Mouse (Mus musculus) hindbrain, embryonic 16.5 days (tissue): ENCODE data around the gene Col1a1. TPM values are rescaled to one million over a fixed set of nuclear protein-coding genes. Genes with fewer than 3 reads are reported as not detected.
A peak's percentile ranks its signal among the peaks of the same experiment; 100 is the strongest.

Experiments used
- ATAC-seq: fragments of 200-750 bp; cut with Nextera tagmentation; 2 replicates; pipeline ENCODE4 v1.8.0; 2017; ENCODE audit warnings: moderate TSS enrichment, moderate library complexity
- H3K27ac ChIP-seq: fragments of 300-500 bp; sonication (generic); 2 replicates; pipeline ENCODE4 v1.5.1; 2014; ENCODE audit warnings: low read depth, mild to moderate bottlenecking, control low read depth, low read length, moderate library complexity
- H3K27me3 ChIP-seq: fragments of 300-500 bp; sonication (generic); replicated peaks from 2 replicates; pipeline ENCODE4 v1.6.1; 2014; ENCODE audit warnings: low read length; ENCODE audit not compliant: control insufficient read depth, insufficient read depth
- H3K36me3 ChIP-seq: fragments of 300-500 bp; sonication (generic); 2 replicates; pipeline ENCODE4 v1.6.1; 2014; ENCODE audit warnings: mild to moderate bottlenecking, low read length, moderate library complexity, mixed read lengths; ENCODE audit not compliant: control insufficient read depth, insufficient read depth
- H3K4me1 ChIP-seq: fragments of 300-500 bp; sonication (generic); 2 replicates; pipeline ENCODE4 v1.6.1; 2014; ENCODE audit warnings: low read depth, low read length; ENCODE audit not compliant: control insufficient read depth, insufficient read depth
- H3K4me2 ChIP-seq: fragments of 300-500 bp; sonication (generic); 2 replicates; pipeline ENCODE4 v1.6.1; 2014; ENCODE audit warnings: mild to moderate bottlenecking, low read length, control low read depth, moderate library complexity
- H3K4me3 ChIP-seq: fragments of 300-500 bp; sonication (generic); 2 replicates; pipeline ENCODE4 v1.5.1; 2014; ENCODE audit warnings: mild to moderate bottlenecking, low read length, control low read depth, moderate library complexity
- H3K9ac ChIP-seq: fragments of 300-500 bp; sonication (generic); 2 replicates; pipeline ENCODE4 v1.6.1; 2014; ENCODE audit warnings: low read depth, mild to moderate bottlenecking, control low read depth, low read length, moderate library complexity
- H3K9me3 ChIP-seq: fragments of 300-500 bp; sonication (generic); 2 replicates; pipeline ENCODE4 v1.6.1; 2014; ENCODE audit warnings: mild to moderate bottlenecking, low read length, moderate library complexity; ENCODE audit not compliant: control insufficient read depth
- WGBS: fragments of 180-500 bp; shearing (Covaris S2); extraction: QIAGEN DNeasy Blood & Tissue Kit; methylation state at CpG from one replicate; pipeline ENCODE4 v1.1.7; 2014; 5-methylcytosine and 5-hydroxymethylcytosine counted together
- polyA plus RNA-seq: library from polyadenylated mRNA; unstranded; fragments of >200 nt; fragmentation: Nextera tagmentation; extraction: Ambion mirVana; gene quantifications from 2 replicates; pipeline ENCODE4 v1.2.1, GENCODE M21; 2015

Col1a1 gene
- polyA plus RNA-seq, 1 experiment from 2014 or later: 105 TPM

DNA sequence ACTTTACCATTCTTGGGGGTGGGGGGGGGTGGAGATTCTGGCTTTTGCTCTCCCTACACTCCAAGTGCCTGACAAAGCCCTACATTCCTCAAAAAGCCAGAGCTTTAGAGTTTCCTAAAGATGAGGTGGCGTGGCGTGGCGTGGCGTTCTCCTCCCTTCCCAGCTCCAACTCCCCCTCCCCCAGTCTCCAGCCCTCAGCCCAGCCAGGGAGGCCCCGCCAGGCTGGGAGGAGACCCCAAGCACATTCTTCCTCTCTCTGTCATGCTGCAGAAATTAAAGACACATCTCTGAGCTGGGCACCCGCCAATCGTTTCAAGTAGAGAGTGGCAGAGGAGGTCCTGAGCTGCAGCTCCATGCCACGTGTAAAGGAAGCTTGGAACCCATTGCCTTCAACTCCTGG is 2.4 kb upstream of the Col1a1 start:
- H3K27ac ChIP-seq: no peak overlapping the region
- H3K9ac ChIP-seq: no peak overlapping the region
- no peaks in the 10 kb centered on the region for H3K9me3 ChIP-seq
- no peaks in the 10 kb centered on the region for H3K36me3 ChIP-seq
- H3K4me2 ChIP-seq: no peak overlapping the region
- WGBS: 16% methylated on average over 8 of the region's 8 CpGs
- H3K4me3 ChIP-seq: no peak overlapping the region
- peaks cover 38% of the 10 kb centered on the region for H3K27me3 ChIP-seq
- peaks cover 16% of the 10 kb centered on the region for H3K4me1 ChIP-seq
- no peak for ATAC-seq

DNA sequence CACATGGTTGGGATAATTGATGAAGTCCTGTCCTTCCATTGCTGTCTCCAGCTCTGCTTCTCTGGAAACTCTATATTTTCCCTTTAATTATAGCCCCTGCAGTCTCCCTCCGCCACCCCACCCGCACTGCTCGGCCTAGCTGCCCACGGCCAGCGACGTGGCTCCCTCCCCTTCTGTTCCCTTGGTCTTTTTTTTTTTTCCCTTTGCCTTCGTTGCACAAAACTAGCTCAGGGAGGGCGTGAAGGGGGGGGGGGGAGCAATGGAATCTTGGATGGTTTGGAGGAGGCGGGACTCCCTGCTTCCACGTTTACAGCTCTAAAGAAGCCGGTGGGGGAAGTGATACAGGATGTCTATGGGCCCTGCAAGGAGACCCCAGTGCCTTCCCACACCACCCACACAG is 1.5 kb upstream of the Col1a1 start:
- Histone ChIP-seq H3K27me3 (peaks cover 43% of the 10 kb centered on the region), H3K27ac (no peak overlapping the region), H3K4me1 (peaks cover 12% of the 10 kb centered on the region), H3K36me3 (no peaks in the 10 kb centered on the region), H3K4me3 (no peak overlapping the region), H3K9me3 (no peaks in the 10 kb centered on the region), H3K9ac (no peak overlapping the region), H3K4me2 (no peak overlapping the region)
- WGBS: 32% methylated on average over 10 of the region's 11 CpGs
- ATAC-seq: no peak

DNA sequence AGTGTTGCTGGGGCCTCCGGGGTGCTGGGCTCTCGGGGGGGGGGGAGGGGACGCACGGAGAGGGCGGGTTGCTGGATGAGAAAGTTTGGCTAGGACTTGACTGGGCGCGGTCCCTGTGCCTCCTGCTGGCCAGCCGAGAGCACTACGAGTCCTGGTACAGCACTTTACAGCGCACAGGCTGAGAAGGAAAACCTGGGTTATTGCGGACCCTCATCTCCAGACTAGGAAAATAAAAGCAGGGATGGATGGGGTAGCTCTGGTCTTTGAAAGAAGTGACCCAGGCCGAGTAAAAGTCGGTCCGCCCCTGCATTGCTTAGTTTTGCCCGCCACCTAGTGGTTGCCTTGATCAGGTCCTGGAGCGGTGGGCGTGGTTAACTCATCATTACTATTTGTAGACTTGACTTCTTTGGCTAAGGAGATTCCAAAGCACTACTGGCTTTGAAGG is 849 bp downstream of the Col1a1 start:
- Histone ChIP-seq H3K27ac (no peak overlapping the region), H3K4me1 (peaks cover 12% of the 10 kb centered on the region), H3K4me2 (peak overlapping the region; percentile 74), H3K9ac (peak overlapping the region; percentile 15), H3K4me3 (peak overlapping the region; percentile 41), H3K27me3 (peaks cover 41% of the 10 kb centered on the region), H3K9me3 (no peaks in the 10 kb centered on the region), H3K36me3 (no peaks in the 10 kb centered on the region)
- WGBS: under 1% methylated on average over 17 of the region's 17 CpGs
- ATAC-seq: peak; percentile 90

DNA sequence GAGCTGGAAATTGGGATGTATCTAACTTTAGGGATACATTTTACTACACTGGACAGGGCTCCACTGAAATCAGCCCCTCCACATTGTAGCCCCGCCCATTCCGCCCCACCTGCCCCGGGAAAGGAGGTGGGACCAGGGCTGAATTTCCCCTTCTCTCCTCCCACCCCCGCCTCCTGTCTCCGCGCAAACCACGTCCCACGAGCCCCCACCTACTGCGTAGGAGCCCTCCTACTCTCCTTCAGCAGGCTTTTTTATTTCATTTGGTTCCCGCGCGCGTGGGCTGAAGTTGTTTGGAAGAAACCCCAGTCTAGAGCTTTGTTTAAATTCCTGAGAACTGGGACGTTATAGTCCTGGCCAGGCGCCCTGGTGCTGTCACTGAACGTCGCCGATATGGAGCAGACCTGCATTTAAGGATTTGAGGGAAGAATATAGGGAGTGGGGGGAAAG is 1.3 kb downstream of the Col1a1 start:
- Histone ChIP-seq H3K36me3 (no peaks in the 10 kb centered on the region), H3K4me3 (peak overlapping the region; percentile 41), H3K9ac (peak overlapping the region; percentile 48), H3K4me1 (peaks cover 12% of the 10 kb centered on the region), H3K27me3 (peaks cover 38% of the 10 kb centered on the region), H3K9me3 (no peaks in the 10 kb centered on the region), H3K4me2 (peak overlapping the region; percentile 74), H3K27ac (no peak overlapping the region)
- peak; percentile 35 for ATAC-seq
- WGBS: under 1% methylated on average over 18 of the region's 18 CpGs

DNA sequence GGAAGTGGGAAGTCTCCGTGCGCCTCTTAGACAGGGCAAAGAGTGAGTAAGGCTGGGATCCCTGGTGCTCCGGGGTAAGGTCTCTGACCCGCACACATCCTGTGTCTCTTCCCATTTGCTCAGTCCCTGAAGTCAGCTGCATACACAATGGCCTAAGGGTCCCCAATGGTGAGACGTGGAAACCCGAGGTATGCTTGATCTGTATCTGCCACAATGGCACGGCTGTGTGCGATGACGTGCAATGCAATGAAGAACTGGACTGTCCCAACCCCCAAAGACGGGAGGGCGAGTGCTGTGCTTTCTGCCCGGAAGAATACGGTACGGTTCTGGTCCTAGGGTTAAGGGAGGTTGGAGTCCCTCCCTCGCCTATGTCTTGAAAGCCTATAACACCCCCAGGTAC is 1.8 kb downstream of the Col1a1 start:
- no peak for ATAC-seq
- peaks cover 38% of the 10 kb centered on the region for H3K27me3 ChIP-seq
- WGBS: 2% methylated on average over 15 of the region's 15 CpGs

DNA sequence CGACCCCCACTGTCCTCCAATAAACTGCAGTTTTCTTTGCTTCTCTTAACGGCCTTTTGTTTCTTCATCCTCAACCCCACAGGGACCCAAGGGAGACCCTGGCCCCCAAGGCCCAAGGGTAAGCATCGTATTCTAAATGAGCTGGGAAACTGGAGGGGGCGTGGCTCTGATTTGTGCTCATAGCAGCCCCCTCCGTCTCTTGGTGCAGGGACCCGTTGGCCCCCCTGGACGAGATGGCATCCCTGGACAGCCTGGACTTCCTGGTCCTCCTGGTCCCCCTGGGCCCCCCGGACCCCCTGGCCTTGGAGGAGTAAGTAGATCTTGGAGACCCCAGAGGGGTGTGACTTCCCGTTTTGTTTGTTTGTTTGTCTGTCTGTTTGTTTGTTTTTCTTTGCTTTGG is 2.3 kb downstream of the Col1a1 start:
- no peak for ATAC-seq
- Histone ChIP-seq H3K4me2 (peak overlapping the region; percentile 15; the same call in 1 of the 2 replicates), H3K27me3 (peaks cover 35% of the 10 kb centered on the region), H3K4me3 (no peak overlapping the region), H3K9me3 (no peaks in the 10 kb centered on the region), H3K36me3 (no peaks in the 10 kb centered on the region), H3K9ac (no peak overlapping the region), H3K4me1 (peaks cover 12% of the 10 kb centered on the region), H3K27ac (no peak overlapping the region)
- 22% methylated on average over 9 of the region's 9 CpGs for WGBS

More for the DNA sequence above, 1.8 kb downstream of the Col1a1 start:
- Histone ChIP-seq H3K9ac (peak overlapping the region; percentile 48), H3K4me1 (peaks cover 12% of the 10 kb centered on the region), H3K4me2 (peak overlapping the region; percentile 74), H3K36me3 (no peaks in the 10 kb centered on the region), H3K9me3 (no peaks in the 10 kb centered on the region), H3K27ac (no peak overlapping the region), H3K4me3 (peak overlapping the region; percentile 41)

DNA sequence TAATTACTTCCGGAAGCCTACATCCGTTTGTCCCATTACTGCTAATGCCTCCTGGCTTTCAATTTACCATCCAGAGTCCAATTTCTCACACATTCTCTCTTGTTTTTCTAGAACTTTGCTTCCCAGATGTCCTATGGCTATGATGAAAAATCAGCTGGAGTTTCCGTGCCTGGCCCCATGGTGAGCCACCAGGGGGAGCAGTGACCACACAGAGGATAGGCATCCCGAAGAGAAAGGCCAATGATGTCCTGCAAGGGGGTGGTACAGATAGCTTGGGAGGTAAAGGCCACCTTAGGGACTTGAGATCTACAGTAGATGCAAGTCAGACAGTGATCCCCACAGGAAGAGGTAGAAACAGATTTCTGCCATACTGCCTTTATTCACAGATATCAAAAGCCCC is 3.3 kb downstream of the Col1a1 start:
- Histone ChIP-seq H3K4me2 (no peak overlapping the region), H3K4me1 (peaks cover 12% of the 10 kb centered on the region), H3K9ac (no peak overlapping the region), H3K27me3 (peaks cover 29% of the 10 kb centered on the region), H3K9me3 (no peaks in the 10 kb centered on the region), H3K27ac (no peak overlapping the region), H3K36me3 (no peaks in the 10 kb centered on the region), H3K4me3 (no peak overlapping the region)
- WGBS: 17% methylated on average over 4 of the region's 4 CpGs
- ATAC-seq: no peak

DNA sequence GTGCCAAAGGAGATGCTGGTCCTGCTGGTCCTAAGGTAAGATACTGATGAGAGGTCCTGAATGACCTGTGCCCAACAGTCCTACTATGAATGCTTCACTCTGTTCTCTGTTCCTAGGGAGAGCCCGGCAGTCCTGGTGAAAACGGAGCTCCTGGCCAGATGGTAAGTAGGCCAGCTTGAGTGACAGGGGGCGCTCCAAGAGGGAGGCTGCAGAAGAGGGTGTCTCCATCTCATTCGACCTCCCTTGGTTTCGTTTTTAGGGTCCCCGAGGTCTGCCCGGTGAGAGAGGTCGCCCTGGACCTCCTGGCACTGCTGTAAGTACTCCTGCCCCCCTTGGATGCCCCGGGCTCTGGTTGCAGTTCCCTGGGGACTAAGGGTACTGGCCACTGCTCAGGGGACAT is 5.1 kb downstream of the Col1a1 start:
- H3K4me3 ChIP-seq: no peak overlapping the region
- ATAC-seq: no peak
- H3K4me1 ChIP-seq: peaks cover 12% of the 10 kb centered on the region
- H3K9ac ChIP-seq: no peak overlapping the region
- no peak overlapping the region for H3K27ac ChIP-seq
- H3K9me3 ChIP-seq: no peaks in the 10 kb centered on the region
- H3K36me3 ChIP-seq: no peaks in the 10 kb centered on the region
- no peak overlapping the region for H3K4me2 ChIP-seq
- H3K27me3 ChIP-seq: peaks cover 21% of the 10 kb centered on the region
- 37% methylated on average over 9 of the region's 9 CpGs for WGBS

DNA sequence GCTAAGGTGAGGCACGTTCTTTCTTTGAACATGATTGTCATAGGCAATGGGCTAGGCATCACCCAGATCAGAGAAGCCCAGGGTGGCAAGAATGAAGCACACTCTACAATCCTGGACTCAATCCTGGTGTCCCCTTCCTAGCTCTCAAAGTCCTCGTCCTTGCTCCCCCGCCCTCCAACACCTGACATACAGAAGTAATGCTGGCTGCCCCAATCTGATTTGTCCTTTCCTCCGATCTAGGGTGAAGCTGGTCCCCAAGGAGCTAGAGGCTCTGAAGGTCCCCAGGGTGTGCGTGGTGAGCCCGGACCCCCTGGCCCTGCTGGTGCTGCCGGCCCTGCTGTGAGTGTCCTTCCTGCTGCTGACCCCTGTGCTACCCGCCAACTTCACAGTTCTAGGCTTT is 5.8 kb downstream of the Col1a1 start:
- H3K27ac ChIP-seq: no peak overlapping the region
- no peaks in the 10 kb centered on the region for H3K9me3 ChIP-seq
- ATAC-seq: no peak
- H3K4me2 ChIP-seq: no peak overlapping the region
- H3K4me3 ChIP-seq: no peak overlapping the region
- H3K36me3 ChIP-seq: no peaks in the 10 kb centered on the region
- peaks cover 10% of the 10 kb centered on the region for H3K4me1 ChIP-seq
- no peak overlapping the region for H3K9ac ChIP-seq
- H3K27me3 ChIP-seq: peaks cover 19% of the 10 kb centered on the region
- WGBS: 86% methylated on average over 8 of the region's 8 CpGs
